Mouse (Mus musculus) bone marrow macrophage, adult 2 months (primary cell): ENCODE data around the gene Nnmt. TPM values are rescaled to one million over a fixed set of nuclear protein-coding genes. Genes with fewer than 3 reads are reported as not detected.

Experiments
- H3K27ac ChIP-seq: 2 replicates; pipeline ENCODE4 v1.5.1; 2012; ENCODE audit warnings: low read depth, low read length; ENCODE audit not compliant: insufficient read depth
- H3K4me1 ChIP-seq: 2 replicates; pipeline ENCODE4 v1.6.1; 2012; ENCODE audit warnings: low read length; ENCODE audit not compliant: control insufficient read depth, insufficient read depth
- H3K4me3 ChIP-seq: 2 replicates; pipeline ENCODE4 v1.5.1; 2012; ENCODE audit warnings: mild to moderate bottlenecking, low read length, moderate library complexity; ENCODE audit not compliant: insufficient read depth
- CTCF ChIP-seq: IDR thresholded peaks from 2 replicates; pipeline ENCODE4 v1.5.1; 2012; ENCODE audit warnings: low read depth, mild to moderate bottlenecking, low read length, moderate library complexity
- POLR2A ChIP-seq: IDR thresholded peaks from 2 replicates; pipeline ENCODE4 v1.6.1; 2012; ENCODE audit warnings: mild to moderate bottlenecking, low read depth, low read length, borderline replicate concordance
- polyA plus RNA-seq: library from polyadenylated mRNA; stranded (reverse); fragments of >200 nt; gene quantifications from 2 replicates; pipeline ENCODE4 v1.2.4, GENCODE M21; 2012; ENCODE audit not compliant: missing spikeins, insufficient read depth, insufficient read length

Gene Nnmt
- 0.80 TPM in 1 of 2 replicates, not detected in the other for polyA plus RNA-seq

DNA sequence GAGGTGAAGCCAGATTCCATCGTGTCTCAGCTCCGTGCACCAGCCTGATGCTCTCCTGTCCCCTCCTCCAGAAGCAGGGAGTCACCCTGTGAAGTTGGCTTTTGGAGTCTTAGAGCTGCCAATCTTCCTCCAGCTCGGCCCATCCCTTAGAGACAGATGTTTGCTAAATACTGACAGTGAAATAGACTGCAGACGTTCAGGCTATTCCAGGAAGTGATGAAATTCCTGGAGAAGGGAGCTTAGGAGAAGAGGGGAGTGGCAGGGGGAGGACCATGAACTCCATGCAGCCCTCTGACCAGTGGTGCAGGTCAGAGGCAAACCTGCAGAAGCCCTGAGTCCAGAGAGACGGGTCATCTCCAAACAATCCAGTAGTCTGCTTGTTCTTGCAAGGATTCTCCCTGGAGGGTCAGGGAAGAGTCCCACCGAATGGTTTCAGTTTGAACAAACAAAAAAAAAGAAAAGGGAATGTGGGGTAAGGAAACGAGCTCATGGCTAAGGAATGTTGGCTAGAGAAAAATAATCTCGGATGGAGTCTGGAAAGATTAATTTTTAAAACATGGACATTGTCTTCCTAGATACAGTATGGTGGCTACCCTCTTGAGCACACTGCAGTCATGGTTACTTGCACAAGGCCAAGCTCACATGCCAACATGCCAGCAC lies at the start of gene Nnmt:
Gene Nnmt (minus strand): TSS at position 215 of the 660 bp plus-strand sequence.
- H3K4me1 ChIP-seq = no peaks in the 10 kb centered on the region
- TF ChIP-seq POLR2A = no peak
- TF ChIP-seq CTCF = no peak
- no peak within 1 kb of the TSS for H3K27ac ChIP-seq
- no peak within 1 kb of the TSS for H3K4me3 ChIP-seq

DNA sequence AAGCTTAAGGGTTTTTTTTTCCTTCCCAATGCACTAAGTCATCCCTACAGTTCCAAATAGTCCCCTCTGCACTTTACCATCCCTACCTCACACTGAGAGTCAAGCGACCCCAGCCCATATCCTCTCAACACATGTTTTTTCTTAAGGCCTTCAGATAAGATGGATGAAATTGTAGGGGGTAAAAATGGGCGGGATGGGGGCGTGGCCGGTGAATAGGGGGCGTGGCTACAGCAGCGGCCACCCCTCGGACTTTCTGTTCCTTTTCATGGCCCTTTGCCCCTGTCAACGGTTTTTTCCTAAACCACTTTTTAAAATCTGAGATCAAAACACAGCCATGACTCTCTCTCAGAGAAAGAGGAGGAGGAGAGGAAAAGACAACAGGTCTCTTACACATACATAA lies 49.8 kb upstream of the Nnmt start:
- Histone ChIP-seq H3K4me3 (no peak overlapping the region), H3K27ac (no peak overlapping the region), H3K4me1 (no peaks in the 10 kb centered on the region)
- TF ChIP-seq CTCF = no peak
- no peak for TF ChIP-seq POLR2A

DNA sequence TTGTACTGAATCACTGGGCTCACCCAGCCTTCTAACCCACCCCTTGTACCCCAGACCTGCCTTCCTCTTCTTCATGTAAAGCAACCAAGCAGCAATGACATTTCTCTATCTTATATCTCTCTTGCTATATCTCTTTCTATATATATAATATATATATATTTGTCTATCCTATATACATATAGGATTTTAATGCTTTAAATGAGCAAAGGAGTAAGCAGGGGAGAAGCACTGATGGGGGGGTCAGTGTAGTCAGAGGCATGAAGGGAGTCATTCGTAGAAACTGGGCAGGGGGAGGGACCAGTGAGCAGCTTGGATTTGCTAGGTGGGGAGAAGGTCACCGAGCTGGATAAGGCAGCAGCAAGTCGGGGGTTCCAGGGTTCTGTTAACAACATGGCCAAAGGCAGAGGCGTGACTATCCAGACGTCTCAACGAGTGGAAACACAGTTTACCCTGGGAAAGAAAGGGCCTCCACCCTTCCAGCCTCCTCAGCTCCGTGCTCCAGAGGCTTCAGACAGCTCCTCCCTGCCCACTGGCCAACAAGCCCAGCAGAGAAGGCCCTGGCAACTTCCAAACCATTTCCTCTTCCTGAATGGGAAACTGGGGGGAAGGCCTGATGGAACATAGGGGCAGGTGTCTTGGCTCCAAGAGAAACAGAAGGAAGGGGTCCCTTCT lies 48.6 kb upstream of the Nnmt start:
- H3K27ac ChIP-seq = no peak overlapping the region
- TF ChIP-seq CTCF (no peak), POLR2A (no peak)
- H3K4me1 ChIP-seq = no peaks in the 10 kb centered on the region
- no peak overlapping the region for H3K4me3 ChIP-seq

DNA sequence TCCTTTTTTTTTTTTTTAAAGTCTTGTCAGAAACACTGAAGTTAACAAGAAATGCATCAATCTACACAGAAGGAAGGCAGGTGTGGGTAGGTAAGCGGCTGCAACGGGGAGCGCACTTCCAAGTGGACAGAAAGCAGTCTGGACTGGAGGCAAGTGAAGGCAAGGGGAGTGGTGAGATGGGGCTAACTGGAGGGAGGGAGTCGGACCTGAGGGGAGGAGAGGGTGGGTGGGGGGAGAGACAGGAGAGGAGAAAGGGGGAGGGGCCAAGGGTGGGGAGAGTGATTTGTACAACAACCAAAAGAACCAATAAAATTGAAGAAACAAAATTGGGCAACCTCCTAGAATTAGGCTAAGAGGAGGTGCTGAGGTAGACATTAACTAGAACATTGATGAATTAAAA lies 47.1 kb upstream of the Nnmt start:
- TF ChIP-seq CTCF (no peak), POLR2A (no peak)
- Histone ChIP-seq H3K4me3 (no peak overlapping the region), H3K27ac (no peak overlapping the region), H3K4me1 (no peaks in the 10 kb centered on the region)

DNA sequence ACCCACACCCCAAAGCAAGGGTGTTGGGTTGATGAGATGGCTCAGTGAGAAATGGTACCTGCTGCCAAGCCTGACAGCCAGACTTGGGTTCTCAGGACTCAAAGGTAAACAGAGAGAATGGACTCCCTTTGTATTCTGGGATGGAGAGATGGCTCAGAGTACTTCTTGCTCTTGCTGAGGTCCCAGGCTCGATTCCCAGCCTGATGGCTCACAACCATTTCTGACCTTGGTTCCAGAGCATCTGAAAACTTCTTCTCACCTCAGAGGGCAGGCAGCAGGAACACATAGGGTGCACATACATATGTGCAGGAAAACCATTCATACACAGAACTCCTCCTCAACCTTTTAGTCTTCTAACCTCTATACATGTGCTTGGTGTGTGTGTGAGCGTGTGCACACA lies 45.9 kb upstream of the Nnmt start:
- H3K27ac ChIP-seq = no peak overlapping the region
- TF ChIP-seq POLR2A = no peak
- no peak for TF ChIP-seq CTCF
- no peaks in the 10 kb centered on the region for H3K4me1 ChIP-seq
- H3K4me3 ChIP-seq = no peak overlapping the region

DNA sequence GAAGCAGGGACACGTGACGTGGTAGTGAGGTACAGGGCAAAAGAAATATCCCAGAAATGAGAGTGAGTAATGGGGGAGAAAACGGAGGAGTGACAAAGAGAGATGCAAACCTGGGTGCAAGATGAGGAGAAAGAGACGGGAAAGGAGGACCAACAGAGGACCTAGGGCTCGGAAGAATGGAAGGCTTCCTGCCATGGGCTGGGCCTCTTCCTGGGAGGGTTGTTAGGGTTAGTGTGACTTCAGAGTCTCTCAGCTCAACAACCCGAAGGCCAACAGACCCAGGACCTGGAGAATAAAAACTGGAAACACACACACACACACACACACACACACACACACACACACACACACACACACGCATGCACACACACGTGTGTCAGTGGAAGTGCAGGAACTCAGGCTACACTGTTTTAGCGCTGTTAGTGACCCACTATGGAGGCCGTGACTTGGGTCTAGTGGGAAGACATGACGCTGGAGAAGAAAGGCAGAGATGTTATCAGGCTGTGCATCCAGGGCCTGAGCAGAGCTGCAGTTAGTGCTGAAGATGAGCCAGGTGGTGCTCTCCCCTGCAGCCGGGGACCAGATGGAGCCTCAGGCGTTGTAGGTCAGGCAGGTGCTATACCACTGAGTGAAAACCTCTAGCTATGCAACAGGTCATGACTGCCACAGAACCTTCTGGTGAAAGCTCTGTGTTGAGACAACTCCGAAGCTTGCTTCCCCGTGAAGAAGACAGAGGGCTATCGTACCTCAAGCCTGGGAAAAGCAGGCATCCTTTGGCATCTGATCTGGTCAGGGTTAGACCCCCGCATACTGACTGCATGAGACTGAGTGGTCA lies 45.1 kb upstream of the Nnmt start:
- H3K4me1 ChIP-seq = no peaks in the 10 kb centered on the region
- no peak overlapping the region for H3K4me3 ChIP-seq
- no peak overlapping the region for H3K27ac ChIP-seq
- TF ChIP-seq CTCF (no peak), POLR2A (no peak)

DNA sequence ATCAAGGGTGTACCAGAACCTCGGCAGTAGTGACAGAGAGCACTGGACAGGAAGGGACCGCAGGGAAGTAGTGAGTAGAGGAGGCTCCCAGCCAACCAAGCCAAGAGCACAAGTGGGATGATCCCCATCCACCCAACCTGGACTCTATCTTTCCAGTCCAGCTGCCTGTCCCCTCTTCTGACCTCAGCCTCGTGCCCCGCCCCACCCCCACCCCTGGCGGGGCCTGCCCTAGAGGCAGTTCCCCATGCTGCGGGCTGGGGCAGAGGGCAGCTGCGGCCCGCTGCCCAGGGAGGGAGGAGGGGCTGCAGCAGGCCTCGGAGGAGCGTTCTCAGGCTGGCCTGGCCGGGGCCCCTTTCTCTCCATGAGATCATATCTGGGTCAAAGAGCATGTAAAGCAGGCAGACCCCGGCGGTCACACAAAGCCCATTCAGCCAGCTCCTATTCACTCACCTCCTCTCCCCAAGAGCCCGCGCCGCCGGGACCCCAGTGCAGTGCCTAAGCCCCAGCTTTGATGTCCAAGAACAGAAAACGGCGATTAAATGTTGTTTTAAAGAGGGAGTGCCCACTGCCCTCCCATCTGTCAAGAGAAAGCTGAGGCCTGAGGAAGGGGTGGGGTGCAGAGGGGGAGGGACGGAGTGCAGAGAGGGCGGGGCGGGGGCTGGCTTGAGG lies 44.3 kb upstream of the Nnmt start:
- H3K27ac ChIP-seq = no peak overlapping the region
- no peak overlapping the region for H3K4me3 ChIP-seq
- TF ChIP-seq CTCF (no peak), POLR2A (no peak)

DNA sequence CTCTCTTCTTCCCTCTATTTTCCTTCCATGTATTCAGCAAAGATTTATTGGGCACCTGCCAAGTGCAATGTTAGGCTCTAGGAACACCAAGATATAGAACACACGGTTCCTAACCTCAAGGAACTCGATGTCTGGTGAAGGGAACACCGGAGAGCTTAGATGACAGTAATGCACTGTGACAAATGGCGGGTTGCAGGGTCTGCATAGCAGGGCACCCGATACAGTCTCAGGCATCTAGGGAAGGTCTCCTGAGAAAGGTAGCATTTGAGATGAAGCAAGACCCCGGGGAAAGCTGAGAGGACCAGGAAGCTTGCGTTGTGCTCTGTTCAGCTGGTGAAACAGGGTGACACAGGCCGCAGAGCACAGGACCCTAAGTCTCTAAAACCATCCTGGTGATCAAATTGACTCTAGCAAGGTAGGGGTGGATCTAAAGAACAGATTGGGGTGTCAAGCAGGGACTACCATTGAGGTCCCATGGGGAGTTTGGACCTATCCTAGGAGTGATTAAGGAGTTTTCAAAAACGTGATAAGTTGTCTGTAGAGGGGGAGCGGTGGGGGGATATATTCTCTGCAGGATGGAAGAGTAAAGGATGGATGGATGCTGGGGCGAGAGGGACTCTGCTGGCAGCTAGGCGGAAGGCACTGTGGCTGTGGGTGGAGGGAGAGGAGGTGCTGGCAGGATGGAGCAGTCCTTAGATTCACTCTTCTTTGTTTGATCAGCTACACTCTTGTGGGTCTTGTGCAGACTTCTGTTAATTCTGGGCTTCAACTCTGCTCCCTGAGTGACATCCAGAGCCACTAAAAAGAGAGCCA lies 43.5 kb upstream of the Nnmt start:
- H3K4me3 ChIP-seq = no peak overlapping the region

More for the DNA sequence above, 44.3 kb upstream of the Nnmt start:
- H3K4me1 ChIP-seq = no peaks in the 10 kb centered on the region

DNA sequence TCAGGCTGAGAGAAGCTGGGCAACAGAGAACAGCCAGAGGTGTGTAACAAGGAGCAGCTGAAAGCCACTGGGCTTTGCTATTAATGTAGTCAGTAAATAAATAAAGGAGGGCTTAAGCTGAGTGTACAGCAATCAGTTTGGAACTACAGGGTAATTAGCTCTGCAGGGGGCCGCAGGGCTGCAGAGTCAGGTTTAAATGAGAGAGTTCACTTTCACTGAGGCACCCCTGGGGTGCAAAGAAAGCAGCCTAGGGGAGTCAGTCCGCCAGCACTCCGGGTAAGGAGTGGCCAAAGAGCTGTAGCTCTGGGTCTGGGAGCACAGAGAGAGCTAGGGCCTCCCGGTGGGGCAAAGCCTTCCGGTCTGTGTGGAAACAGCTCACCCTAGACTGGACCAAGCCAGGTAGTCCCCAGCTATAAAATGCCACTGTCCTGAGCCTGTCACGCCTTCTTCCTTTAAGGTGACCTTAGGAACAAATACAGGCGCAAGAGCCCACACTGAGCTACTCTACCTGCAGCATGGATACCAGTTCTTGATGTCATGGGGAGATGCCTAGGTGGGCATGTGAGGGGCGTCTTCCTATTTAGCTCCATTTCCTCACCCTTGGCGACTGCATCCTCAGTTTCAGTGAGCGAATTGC lies 42.8 kb upstream of the Nnmt start:
- TF ChIP-seq CTCF (no peak), POLR2A (no peak)
- Histone ChIP-seq H3K27ac (no peak overlapping the region), H3K4me3 (no peak overlapping the region), H3K4me1 (no peaks in the 10 kb centered on the region)

More for the DNA sequence above, 43.5 kb upstream of the Nnmt start:
- no peak for TF ChIP-seq CTCF
- TF ChIP-seq POLR2A = no peak
- Histone ChIP-seq H3K4me1 (no peaks in the 10 kb centered on the region), H3K27ac (no peak overlapping the region)
